Mouse (Mus musculus): ENCODE measurements around the gene Cptp.

The Cptp gene

DNA sequence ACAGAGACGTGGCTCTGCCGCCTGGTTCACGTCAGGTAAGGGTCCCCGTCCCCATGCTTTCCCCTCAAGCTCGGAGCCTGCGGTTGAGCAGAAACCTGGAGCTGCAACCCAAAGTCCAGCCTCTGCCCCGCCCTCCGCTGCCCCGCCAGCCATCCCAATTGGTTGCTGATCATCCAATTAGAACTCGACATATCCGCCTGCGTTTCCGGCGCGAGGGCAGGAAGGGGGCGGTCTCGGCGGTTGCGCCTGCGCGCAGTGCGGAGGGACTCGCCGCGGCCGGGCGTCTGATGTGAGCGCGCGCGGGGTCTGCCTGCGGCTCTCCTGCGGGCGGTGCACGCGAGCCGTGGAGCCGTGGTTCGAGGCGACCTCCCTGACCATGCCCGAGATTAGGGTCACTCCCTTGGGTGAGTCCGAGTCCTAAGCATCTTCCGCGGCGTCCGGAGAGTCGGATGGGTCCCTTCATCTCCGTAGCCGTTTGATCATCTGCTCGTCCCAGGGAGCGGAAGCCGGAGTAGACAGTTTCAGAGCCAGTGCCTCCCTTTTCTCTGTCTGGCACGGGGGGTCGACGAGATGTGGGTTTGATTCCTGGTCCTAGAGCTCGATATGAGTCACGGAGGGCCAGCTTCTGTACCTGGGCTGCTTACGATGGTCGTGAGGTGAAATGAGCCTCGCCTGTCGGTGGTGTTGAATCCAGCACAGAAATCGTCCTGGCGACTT, at the start of gene Cptp, which contains the start of gene Ints11:
Cptp (minus strand) TSS at position 124 of the 717 bp plus-strand sequence.
Ints11 (plus strand) TSS at position 230 of the 717 bp plus-strand sequence.
- DNase-seq (ENCODE audit: low spot score in 2 of 2), result peak; percentile 88 to 95

DNA sequence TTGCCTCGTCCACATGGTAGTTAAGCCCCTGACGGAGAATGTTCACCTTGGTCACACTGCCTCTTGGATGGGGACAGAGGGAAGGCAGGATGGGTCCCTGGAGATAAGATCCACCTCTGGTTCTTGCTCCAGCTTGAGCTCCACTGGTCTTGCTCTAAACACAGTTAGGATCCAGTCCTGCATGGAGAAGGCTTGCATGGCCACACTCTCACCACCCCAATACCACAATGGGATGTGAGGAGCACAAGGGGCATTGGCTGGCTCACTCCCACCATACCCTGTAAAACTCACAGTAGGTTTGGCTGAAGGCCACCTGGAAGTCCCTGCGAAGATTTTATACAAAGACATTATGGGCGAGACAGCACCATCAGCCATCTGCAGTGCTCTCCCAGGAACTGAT, 39.5 kb upstream of the Cptp start:
- no peak for DNase-seq (ENCODE audit: low spot score in 2 of 2)

DNA sequence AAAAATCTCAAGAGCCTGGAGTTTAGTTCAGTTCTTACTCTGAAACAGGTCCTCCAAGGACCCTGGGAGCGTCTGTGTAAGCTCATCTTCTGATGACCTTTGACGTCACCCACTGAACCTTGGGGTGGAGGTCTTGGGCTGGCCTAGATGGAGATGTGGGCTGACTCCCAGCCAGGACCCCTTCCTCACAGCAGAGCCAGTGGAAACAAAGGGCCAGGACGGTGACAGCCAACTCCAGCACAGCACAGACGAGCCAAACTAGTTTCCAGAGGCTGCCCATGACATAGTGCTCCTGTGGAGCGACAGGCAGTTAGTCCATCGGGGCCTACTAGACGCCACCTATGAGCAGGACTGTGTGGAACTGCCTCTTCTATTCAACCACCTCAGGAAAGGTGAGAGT, 39.0 kb upstream of the Cptp start:
- DNase-seq (ENCODE audit: low spot score in 2 of 2), result no peak

DNA sequence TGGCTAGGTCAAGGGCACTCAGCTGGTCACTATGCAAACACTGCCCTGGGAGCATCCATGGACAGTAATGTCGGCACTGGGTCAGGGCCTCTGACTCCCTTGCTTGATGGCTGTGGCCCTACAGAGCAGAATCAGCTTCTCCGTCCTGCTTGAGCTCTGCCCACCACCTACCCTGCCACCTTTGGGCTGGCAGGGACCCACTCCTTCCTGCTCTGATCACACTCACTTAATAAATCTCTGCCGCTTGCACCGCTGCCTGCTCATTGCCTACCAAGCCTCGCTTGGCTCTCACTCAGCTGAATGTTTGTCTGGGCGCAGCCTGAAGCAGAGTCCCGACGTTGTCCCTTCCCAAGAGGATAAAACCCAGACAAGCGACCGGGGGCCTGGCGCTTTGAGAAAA, 37.8 kb upstream of the Cptp start:
- DNase-seq (ENCODE audit: low spot score in 2 of 2), result no peak

DNA sequence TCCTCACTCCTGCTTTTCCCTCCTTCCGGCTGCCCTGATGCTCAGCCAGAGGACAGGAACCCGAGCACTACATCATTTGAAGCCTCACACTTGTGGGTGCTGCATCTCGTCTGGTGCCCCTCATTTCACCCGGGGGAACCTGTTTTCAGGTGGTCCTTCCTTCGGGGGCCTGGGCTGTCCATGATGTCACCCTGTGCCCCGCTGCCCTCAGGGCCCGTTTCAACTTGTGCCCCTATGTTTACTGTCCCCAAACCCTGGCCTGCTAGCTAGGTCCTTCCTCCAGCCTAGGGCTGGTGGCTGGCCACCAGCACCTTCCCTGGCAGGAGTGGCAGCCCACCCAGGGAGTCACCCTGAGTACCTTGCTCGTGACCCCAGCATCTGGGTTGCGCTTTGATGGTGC, 36.9 kb upstream of the Cptp start:
- DNase-seq (ENCODE audit: low spot score in 2 of 2), result no peak

DNA sequence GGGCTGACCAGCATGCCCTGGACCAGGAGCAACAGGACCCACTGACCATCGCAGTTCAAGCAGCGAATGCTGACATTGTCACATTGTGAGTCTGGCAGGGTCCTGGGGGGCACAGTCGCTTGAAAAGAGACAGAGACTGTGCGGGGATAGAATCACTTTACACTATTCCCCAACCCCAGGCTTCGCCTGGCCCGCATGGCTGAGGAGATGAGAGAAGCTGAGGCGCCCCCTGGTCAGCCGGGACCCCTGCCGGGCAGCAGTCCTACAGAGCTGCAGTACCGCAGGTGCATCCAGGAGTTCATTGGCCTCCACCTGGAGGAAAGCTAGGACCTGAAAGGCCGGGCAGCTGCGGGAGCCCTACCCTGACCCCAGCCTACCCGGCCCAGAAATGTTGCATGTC, 36.4 kb upstream of the Cptp start:
- no peak for DNase-seq (ENCODE audit: low spot score in 2 of 2)

DNA sequence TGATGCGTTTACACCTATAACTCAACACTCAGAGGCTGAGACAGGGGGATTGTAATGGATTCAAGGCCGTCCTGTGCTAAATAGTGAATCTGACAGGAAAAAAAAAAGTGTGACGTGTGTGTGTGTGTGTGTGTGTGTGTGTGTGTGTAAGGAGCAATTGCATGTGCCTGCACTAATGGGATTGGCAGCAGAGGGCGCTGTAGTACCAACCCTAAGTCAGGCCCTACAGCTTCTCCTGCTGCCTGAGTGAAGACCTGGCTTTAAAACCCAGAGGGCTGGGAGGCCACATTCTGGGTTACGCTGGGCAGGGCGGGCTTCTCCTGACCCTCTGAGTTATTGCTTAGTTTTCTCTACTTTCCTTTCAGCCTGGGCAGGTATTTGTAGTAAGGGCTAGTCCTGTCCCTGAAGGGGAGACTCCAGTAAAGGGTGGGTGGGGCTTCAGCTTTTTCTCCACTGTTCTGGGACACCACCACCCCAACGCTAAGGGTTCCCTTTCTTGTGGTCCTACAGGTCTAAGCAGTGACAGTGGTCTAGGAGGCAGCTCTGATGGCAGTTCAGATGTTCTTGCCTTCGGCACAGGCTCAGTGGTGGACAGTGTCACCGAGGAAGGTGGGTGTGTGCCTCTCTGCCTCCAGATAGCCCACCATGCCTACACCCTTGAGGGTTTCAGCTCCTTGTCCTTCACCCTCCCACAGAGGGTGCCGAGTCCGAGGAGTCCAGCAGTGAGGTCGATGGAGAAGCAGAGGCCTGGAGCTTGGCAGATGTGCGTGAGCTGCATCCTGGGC, 35.3 kb upstream of the Cptp start:
- DNase-seq (ENCODE audit: low spot score in 2 of 2), result peak in 1 of 2 experiments; percentile 16

DNA sequence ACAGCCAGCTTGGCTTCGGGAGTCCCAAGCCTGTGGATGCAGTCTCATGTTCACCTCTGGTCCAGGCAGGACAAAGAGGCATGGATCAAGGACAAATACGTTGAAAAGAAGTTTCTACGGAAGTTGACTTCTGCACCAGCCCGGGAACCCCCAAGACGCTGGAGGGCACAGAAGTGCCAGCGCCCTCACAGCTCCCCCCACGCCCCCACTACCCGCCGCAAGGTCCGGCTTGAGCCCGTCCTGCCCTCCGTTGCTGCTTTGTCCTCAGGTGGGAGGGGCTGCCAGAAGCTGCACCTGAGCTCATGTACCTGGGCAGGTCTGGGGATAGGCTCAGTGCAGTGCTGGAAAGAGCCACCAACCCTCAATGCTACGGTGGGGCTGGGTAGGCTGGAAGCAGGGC, 34.0 kb upstream of the Cptp start:
- DNase-seq (ENCODE audit: low spot score in 2 of 2), result no peak

DNA sequence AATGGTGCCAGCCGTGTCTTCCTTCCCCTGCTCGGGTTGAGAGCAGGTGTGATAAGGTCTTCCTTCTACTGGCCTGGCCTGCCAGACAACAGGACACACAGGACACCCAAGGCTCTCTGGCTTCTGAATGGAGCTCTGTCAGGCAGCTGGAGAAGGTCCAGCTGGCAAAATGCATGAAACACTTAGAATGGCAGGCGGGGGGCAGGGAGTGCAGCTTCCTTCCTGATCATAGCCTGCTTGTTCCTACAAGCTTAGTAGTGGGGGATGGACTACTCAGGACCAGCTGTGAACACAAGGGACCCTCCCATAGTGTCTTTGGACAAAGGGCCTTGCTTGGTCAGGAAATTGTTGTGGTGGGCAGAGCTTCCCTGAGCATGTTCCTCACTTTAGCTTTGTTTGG, 32.0 kb upstream of the Cptp start:
- no peak for DNase-seq (ENCODE audit: low spot score in 2 of 2)

DNA sequence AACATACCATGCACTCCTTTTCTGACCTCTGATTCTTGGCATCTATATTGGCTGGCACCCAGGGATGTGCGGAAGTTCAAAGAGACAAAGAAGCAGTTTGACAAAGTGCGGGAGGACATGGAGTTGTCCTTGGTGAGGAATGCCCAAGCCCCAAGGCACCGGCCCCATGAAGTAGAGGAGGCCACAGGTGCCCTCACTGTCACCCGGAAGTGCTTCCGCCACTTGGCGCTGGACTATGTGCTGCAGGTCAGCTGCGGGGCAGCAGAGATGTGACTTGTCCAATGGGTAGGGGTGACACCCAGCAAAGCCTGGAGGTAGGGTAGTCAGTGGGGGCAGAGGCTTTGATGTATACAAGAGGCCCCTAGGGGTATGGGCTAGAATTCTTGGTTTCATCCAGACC, 30.1 kb upstream of the Cptp start:
- DNase-seq (ENCODE audit: low spot score in 2 of 2), result no peak

DNA sequence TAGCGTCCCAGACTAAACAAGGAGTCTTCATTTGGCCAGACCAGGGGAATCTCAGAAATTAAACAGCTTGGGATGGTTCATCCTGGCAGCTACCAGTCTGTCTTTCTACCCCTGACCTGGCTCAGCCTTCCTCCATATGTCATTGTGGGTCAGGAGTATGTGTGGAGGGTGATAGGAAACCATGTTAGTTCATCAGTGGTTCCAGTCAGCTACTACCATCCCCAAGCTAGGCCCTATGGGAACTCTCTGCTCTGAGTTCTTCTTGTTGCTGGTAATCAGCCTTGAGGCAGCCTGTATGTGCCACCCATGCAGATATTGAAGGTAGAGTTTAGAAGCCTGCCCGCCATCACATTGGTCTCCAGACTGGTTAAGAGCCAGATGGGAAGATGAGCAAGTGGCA, 29.1 kb upstream of the Cptp start:
- no peak for DNase-seq (ENCODE audit: low spot score in 2 of 2)

DNA sequence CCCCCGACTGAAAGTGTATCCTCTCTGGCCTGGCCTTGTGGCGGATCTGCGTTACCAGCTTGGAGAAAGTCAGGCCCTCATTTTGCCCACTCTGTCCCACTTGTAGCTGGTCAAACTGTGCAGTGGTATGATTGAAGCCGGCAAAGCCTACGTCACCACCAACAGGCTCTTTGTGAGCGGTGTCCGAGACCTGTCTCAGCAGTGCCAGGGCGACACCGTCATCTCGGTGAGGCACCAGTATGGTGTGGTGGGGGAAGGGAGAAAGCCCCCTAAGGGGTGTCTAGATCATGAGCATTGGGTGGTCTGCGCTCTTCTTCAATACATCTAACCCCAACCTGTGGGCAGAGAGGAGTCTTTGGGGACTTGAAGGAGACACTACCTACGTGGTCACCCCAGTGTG, 27.2 kb upstream of the Cptp start:
- DNase-seq (ENCODE audit: low spot score in 2 of 2), result no peak

DNA sequence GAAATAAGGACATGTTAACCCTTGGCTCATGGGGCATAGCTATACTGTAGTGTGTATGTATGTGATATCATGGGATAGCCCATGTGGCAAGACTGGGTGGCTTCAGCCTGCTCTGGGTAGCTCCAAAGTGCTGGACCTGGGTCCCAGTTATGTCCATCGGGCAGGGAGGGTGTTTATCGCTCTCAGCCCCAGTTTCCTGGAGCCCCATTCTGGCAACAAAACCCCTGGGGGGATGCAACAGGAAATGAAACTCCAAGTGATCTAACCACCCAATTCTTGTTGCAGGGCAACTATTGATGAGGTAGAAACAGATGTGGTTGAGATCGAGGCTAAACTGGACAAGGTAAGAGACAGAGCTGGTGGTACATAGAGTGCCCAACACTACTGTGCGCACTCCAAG, 26.6 kb upstream of the Cptp start:
- DNase-seq (ENCODE audit: low spot score in 2 of 2), result no peak

DNA sequence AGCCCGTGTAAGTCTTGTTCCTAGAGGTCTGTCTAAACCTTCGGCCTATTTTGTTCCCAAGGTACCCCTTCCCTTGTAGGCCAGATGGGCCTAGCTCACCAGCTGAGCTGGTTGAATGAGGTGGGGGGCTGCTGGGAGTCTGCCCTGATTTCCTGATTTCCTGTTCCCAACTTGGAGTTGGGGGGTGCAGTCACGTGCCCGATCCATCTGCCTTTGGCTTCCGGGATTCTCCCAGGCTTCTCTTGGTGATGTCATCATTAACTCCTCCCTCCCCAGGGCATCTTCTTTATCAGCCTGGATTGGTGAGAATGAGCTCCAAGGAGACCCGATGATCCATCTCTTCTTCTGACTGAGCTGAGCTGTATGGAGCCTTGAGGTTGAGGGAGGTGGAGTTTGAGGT, 26.0 kb upstream of the Cptp start:
- DNase-seq (ENCODE audit: low spot score in 2 of 2), result peak in 1 of 2 experiments; percentile 81

DNA sequence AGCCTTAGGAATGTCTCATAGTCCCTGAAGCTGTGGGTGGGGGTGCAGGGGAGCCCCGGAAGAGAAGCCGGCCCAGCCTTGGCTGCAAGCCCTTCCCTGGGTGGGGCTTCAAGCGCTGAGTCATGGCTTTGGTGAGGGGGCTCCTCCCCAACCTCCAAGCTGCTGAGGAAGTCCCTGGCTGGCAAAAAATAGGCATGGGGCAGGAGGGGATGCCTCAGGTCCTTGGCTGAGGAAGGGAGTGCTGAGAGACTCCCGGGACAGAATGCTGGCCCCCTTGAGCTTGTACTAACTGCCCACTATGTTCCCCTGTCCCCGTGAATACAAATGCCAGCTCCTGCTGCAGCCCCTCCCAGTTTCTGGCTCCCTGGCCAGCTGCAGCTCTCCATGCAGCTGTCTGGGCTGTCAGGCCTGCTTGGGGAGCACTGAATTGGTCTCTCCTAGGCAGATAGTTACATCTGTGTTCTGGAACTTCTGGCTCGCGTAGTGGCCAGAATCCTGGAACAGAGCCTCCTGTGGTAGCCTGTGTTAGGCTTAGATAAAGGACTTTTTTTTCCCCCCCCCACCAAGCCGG, 25.2 kb upstream of the Cptp start:
- DNase-seq (ENCODE audit: low spot score in 2 of 2), result peak in 1 of 2 experiments; percentile 68

DNA sequence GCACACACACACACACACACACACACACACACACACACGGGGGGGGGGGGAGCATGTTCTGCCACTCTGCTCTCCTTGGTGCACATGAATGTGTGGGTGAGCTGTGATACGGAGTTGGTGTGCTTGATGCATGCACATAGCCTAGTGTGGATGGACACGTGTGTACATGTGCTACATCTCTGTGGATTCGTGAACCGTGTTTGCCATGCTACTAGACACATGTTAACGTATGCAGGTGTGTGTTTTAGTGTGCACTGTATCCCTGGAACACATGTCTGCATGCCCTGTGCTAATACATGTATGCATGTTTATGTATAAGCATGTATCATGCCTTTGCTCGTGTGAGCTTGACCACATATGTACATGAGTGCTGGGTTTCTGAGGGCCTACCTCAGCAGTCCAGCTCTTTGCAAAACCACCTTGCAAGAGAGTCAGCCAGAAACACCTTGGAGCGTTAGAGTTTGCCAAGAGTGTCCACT, 24.0 kb upstream of the Cptp start:
- DNase-seq (ENCODE audit: low spot score in 2 of 2), result no peak

DNA sequence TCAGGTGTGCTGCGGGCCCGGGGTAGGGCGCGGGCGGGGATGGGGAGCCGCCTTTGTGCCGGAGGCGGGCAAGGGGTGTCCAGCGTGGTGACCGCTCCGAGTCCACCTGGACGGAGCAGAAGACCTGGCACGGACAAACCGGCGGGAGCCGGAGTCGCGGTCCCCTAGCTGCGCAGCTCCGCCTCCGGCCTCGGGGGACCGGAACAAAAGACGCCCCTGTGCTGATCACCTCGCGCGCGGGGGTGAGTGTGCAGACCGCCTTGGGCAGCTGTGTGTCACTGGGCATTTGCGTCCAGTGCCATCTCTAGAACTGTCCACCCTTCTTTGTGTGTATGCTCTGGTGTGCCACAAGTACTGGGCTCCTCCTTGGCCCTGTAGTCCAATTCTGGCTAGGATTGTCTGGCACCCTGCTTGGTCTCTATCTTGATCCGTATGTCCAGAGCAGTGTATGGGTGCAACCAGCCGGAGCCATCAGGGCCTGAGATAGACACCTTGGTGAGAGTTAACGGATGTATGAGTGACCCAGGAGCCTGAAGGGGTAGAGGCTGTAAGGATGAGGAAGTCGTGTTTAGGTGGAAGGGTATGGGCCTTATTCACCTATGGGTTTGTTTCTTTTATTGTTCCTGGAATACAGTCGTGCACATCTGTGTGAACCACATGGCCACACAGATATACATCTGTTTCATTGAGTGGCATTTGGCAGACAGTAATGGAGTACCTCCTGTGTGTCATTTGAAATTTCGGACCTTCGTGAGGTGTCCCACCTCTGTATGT, 23.4 kb upstream of the Cptp start:
- peak in 1 of 2 experiments; percentile 45 for DNase-seq (ENCODE audit: low spot score in 2 of 2)

DNA sequence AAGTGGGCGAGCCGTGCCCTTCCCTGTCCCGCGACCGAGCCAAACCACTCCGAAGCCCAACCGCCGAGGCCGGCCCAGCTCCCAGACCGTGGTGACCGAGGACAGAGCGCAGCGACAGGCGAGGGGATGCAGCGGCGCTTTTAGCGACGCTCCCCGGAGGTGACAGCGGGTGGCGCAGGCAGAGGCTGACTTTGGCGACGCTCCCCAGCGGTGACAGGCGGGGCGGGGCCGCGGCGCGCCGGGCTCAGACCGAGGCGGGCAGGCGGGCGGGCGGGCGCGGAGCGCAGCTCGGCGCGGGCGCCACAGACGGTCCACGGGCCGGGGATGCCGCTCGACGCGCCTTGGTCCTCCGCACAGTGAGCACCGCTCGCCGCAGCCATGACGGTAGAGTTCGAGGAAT, 22.8 kb upstream of the Cptp start:
- DNase-seq (ENCODE audit: low spot score in 2 of 2), result peak in 1 of 2 experiments; percentile 68

DNA sequence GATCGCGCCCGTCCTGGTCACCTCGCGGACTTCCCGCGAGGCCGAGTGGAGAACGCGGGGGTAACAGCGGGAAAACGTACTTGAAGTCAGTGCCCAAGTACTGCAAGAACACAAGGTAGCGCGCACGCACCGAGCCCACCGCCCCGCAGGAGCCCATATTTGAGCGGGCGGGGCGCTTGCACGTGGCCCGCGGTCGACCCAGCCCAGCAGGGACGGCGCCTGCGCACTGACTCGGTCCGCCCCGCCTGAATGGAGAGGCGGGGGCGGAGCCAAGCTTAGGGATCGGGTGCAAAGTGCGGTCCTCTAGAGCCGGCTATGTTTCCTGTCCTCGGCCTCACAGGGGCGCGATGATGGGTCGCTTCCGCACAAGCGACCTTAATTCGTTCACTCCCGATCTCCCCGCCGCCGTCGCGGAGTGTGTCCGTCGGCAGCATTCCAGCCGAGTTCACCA, 22.3 kb upstream of the Cptp start, which contains the start of the genes Pusl1 and Acap3:
Pusl1 (minus strand) TSS at position 231 of the 451 bp plus-strand sequence.
Acap3 (plus strand) TSS at position 272 of the 451 bp plus-strand sequence.
- peak; percentile 88 to 96 for DNase-seq (ENCODE audit: low spot score in 2 of 2)

DNA sequence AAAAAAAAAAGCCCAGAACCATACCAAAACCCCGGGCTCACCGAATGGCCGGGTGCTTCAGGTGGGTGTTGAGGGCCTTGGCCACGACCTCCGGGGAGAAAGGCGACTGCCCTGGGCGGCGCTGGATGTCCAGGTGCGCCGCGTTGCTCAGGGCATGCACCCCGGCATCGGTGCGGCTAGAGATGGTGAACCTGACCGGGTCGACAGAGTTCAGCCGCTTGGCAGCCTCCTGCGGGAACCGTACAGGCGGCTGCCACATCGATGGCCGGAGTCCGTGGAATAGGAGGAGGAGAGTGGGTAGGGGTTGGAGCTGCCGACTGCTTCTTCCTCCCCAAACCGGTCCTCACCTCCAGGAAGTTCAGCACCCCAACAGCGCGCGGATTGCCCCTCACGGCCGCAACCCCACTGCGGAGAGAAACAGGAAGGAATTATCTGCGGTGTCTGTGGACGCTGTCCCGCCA, 21.8 kb upstream of the Cptp start:
- no peak for DNase-seq (ENCODE audit: low spot score in 2 of 2)

DNA sequence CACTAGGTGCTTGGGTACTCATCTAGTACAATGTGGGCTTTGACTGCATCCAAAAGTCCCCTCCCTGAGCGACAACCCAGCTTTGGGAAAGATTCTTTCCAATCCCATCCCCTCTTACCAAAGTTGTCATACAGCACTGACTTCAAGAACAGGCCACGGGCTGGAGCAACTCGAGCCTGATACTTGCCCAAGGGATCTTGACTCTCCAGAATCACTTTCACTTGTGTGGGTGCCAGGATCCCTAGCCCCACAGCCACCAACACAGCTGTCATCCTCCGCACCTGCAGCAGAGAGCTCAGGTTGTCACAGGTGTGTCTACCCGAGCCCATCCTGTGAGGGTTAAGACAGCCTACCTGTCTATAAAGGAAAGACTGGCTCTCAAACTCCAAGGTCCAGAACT, 20.1 kb upstream of the Cptp start:
- DNase-seq (ENCODE audit: low spot score in 2 of 2), result no peak

DNA sequence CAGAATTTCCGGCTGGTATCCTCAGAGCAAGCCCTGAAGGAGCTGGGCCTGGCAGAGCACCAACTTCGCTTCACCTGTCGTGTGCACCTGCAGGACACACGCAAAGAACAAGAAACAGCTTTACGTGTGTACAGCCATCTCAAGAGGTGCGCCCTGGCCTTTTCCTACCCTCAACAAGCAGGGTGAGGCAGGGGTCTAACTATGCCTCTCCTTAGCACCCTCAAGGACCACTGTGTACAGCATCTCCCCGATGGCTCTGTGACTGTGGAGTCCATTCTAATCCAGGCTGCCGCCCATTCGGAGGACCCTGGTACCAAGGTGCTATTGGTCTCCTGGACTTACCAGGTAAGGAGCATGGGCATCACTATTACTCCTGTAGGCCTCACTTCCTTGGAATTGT, 18.9 kb upstream of the Cptp start:
- DNase-seq (ENCODE audit: low spot score in 2 of 2), result no peak

Data from left cerebral cortex, adult 9 months (tissue).